Mouse (Mus musculus) C2C12 (cell line): ENCODE results near the gene Natd1. TPM values are rescaled to one million over a fixed set of nuclear protein-coding genes. Genes with fewer than 3 reads are reported as not detected.

Source experiments
- H3K27me3 ChIP-seq: one replicate; pipeline ENCODE4 v1.6.1; 2011; ENCODE audit not compliant: control insufficient read depth, insufficient read depth, insufficient read length
- H3K36me3 ChIP-seq: one replicate; pipeline ENCODE4 v1.6.1; 2011; ENCODE audit not compliant: control insufficient read depth, insufficient read depth
- H3K4me3 ChIP-seq: one replicate; pipeline ENCODE4 v1.5.1; 2011; ENCODE audit warnings: mild to moderate bottlenecking, control low read depth; ENCODE audit not compliant: poor library complexity, insufficient read depth, severe bottlenecking
- H3K79me2 ChIP-seq: one replicate; pipeline ENCODE4 v1.6.1; 2011; ENCODE audit not compliant: control insufficient read depth, insufficient read depth
- H3K79me3 ChIP-seq: one replicate; pipeline ENCODE4 v1.6.1; 2011; ENCODE audit warnings: low read depth, control low read depth
- H3ac ChIP-seq: one replicate; pipeline ENCODE3; 2011; ENCODE audit warnings: low read depth; ENCODE audit not compliant: control insufficient read depth, insufficient read length
- CEBPB ChIP-seq: IDR thresholded peaks from one replicate; pipeline ENCODE4 v1.6.1; 2011; ENCODE audit warnings: low read depth, mild to moderate bottlenecking, control low read depth, moderate library complexity
- CTCF ChIP-seq: IDR thresholded peaks from one replicate; pipeline ENCODE4 v1.5.1; 2011; ENCODE audit not compliant: control insufficient read depth, insufficient read depth, insufficient read length
- FOSL1 ChIP-seq: IDR thresholded peaks from one replicate; pipeline ENCODE4 v1.8.0; 2011; ENCODE audit warnings: mild to moderate bottlenecking, low read length; ENCODE audit not compliant: poor library complexity, insufficient read depth, severe bottlenecking
- MAX ChIP-seq: IDR thresholded peaks from one replicate; pipeline ENCODE4 v1.6.1; 2011; ENCODE audit warnings: mild to moderate bottlenecking, control low read depth
- MYOD1 ChIP-seq: IDR thresholded peaks from one replicate; pipeline ENCODE4 v1.6.1; 2011; ENCODE audit warnings: low read depth; ENCODE audit not compliant: control insufficient read depth, insufficient read length
- MYOG ChIP-seq: IDR thresholded peaks from one replicate; pipeline ENCODE4 v1.6.1; 2011; ENCODE audit not compliant: control insufficient read depth, insufficient read length; ENCODE audit errors: extremely low read depth
- USF1 ChIP-seq: IDR thresholded peaks from one replicate; pipeline ENCODE4 v1.6.1; 2011; ENCODE audit warnings: low read depth, mild to moderate bottlenecking, control low read depth, moderate library complexity
- polyA plus RNA-seq: library from polyadenylated mRNA; unstranded; fragments of >200 nt; fragmentation: generic; extraction: Trizol; gene quantifications from one replicate; pipeline ENCODE4 v1.2.1, GENCODE M21; 2012; ENCODE audit warnings: missing spikeins

The Natd1 gene
- polyA plus RNA-seq, 1 experiment = 8.4 TPM

DNA sequence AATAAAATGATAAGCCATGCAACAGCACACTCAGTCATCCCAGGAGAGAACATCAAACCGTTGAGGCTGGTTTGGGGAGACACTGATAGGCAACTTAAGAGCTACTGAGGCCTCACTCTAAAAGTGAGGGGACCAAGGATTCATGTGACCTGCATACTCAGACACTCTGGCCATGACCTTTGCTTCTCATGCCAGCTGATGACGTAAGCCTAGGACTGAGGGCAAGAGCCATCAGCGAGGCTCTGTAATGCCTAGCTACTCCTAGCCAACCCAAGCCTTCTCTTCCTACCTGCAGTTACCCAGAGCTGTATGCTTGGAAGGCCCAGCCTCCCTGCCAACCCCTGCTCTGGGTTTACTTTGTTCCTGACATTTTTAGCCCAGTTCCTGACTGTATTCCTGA is 52.6 kb downstream of the Natd1 start:
- no peak overlapping the region for H3ac ChIP-seq
- H3K36me3 ChIP-seq = peaks cover 52% of the 10 kb centered on the region
- H3K4me3 ChIP-seq = no peak overlapping the region
- no peak for TF ChIP-seq MYOG
- TF ChIP-seq FOSL1 = no peak
- no peak for TF ChIP-seq CTCF
- TF ChIP-seq CEBPB = no peak
- no peak for TF ChIP-seq MAX
- no peak for TF ChIP-seq USF1
- no peak for TF ChIP-seq MYOD1
- no peaks in the 10 kb centered on the region for H3K27me3 ChIP-seq
- H3K79me3 ChIP-seq = peaks cover 44% of the 10 kb centered on the region
- H3K79me2 ChIP-seq = peaks cover 53% of the 10 kb centered on the region

DNA sequence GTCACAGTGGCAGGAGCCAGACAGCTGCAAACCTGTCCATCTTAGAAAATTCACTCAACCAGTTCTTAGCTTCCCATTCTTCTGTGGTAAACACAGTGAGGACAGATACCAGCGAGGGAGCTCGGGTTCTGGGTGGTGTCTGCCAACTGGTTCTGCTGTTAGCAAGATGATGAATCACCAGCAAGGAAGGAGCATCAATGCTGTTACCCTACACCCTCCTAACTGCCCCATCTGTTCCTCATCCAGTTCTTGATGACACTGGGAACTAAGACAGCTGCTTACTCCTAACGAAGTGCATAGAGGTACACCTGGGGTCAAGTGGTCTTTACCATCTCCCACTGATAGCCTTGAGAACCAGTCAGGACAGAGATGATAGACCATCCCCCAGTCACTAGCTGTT is 58.0 kb downstream of the Natd1 start:
- no peaks in the 10 kb centered on the region for H3K79me3 ChIP-seq
- H3K79me2 ChIP-seq = no peaks in the 10 kb centered on the region
- no peaks in the 10 kb centered on the region for H3K27me3 ChIP-seq
- peaks cover 35% of the 10 kb centered on the region for H3K36me3 ChIP-seq
- no peak overlapping the region for H3ac ChIP-seq
- no peak overlapping the region for H3K4me3 ChIP-seq
- TF ChIP-seq MYOD1 (peak; percentile 47), CTCF (no peak)

Other genes with a start within 250 kb of the Natd1 start
- gene Llgl1, start 215.0 kb downstream of the Natd1 start, polyA plus RNA-seq = 46.8 TPM
- 139 TPM for gene Flii, start 187.5 kb downstream of the Natd1 start, polyA plus RNA-seq
- 14.0 TPM for gene Mief2, start 186.4 kb downstream of the Natd1 start, polyA plus RNA-seq
- gene Top3a, start 137.4 kb downstream of the Natd1 start, polyA plus RNA-seq = 8.4 TPM
- gene Smcr8, start 137.2 kb downstream of the Natd1 start, polyA plus RNA-seq = 9.2 TPM
- gene Shmt1, start 103.0 kb downstream of the Natd1 start, polyA plus RNA-seq = 28.7 TPM
- 46.4 TPM for gene Dhrs7b, start 84.1 kb downstream of the Natd1 start, polyA plus RNA-seq
- gene Tmem11, start 35.5 kb downstream of the Natd1 start, polyA plus RNA-seq = 61.5 TPM
- gene Map2k3, start 17.3 kb upstream of the Natd1 start, polyA plus RNA-seq = 183 TPM
- 0.62 TPM for gene Kcnj12, start 107.8 kb upstream of the Natd1 start, polyA plus RNA-seq
- gene Tnfrsf13b, start 212.0 kb upstream of the Natd1 start, polyA plus RNA-seq = not detected